Mouse (Mus musculus): ENCODE data around the gene Slc25a43.

Slc25a43 gene

GRCm38 (mm10) chrX:36823932-36824711 lies 80.7 kb downstream of the Slc25a43 start:
- DNase-seq (ENCODE audit: low read depth, low spot score) = no peak

DNA sequence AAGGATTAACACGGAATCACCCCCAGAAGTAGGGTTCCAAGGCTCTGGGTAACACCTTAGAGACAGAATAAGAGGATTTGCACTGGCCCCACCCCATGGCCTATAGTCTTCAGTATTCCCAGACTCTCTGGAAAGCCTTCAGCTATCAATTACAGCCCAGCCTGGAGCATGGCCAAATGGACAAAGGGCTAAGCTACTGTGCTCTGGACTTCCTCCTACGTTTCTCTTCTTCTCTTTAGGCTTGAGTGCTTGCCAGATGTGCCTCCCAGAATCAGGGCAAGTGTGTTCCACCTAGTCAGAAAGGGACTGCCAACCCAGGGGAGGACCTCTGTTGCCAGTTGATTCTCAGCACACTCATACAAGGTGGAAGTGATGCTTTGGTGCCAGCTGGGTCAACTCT lies 81.6 kb downstream of the Slc25a43 start:
- no peak for DNase-seq (ENCODE audit: low read depth, low spot score)
